Comparison of ENCODE assay signal across 14 mouse cellular contexts in genomic region chr19:47484110-47484509, GRCm38 (mm10). TPM values are rescaled to one million over a fixed set of nuclear protein-coding genes. Genes with fewer than 3 reads are reported as not detected.
A peak's percentile ranks its signal among the peaks of the same experiment; 100 is the strongest.
DNase-seq lines count a peak whose midpoint lies in the region; ATAC-seq and TF ChIP-seq lines count a peak whose summit lies in the region.
"Had no signal": no experiment of that assay in that cellular context is flagged by ENCODE, and none has a peak within 500 bp of the region (broad histone marks: within the 10 kb centered on the region; RNA-seq: fewer than 3 reads in every experiment).

No protein-coding gene starts in this region.

- intact Hi-C loops in heart, postnatal 14 days (cut with DNase I), result no loop called here

- peaks cover 27% of the 10 kb centered on the region for H3K4me1 ChIP-seq in heart, embryonic 12.5 days (replicated peaks)
- H3K4me1 ChIP-seq in kidney, postnatal 0 days (replicated peaks; ENCODE audit: insufficient read depth, low read length), result peaks cover 6% of the 10 kb centered on the region; the same call in 1 of the 2 replicates
- peaks cover 7% of the 10 kb centered on the region; the same call in 1 of the 2 replicates for H3K4me1 ChIP-seq in forebrain, embryonic 16.5 days (replicated peaks; ENCODE audit: control insufficient read depth, insufficient read depth, low read length)

- ATAC-seq in heart, embryonic 12.5 days (ENCODE audit: insufficient number of reproducible peaks, low FRiP score), result no peak
- ATAC-seq in kidney, postnatal 0 days (replicated peaks; ENCODE audit: low FRiP score, low read depth), result 0 out of 2 replicates have a peak, but pooled peaks have one; percentile 25
- ATAC-seq in forebrain, embryonic 16.5 days, result peak; percentile 84
- ATAC-seq in CD4-positive, CD25-positive, alpha-beta regulatory T cell, adult 4 months, result no peak

- H3K27me3 ChIP-seq in heart, embryonic 12.5 days (replicated peaks), result no peaks in the 10 kb centered on the region
- no peaks in the 10 kb centered on the region for H3K27me3 ChIP-seq in kidney, postnatal 0 days (ENCODE audit: insufficient read depth, low read length)
- H3K27me3 ChIP-seq in forebrain, embryonic 16.5 days (replicated peaks; ENCODE audit: control insufficient read depth, insufficient read depth, low read length), result no peaks in the 10 kb centered on the region
- H3K27me3 ChIP-seq: embryonic facial prominence, embryonic 12.5 days; kidney, embryonic 15.5 days; limb, embryonic 13.5 days had no signal

- H3K36me3 ChIP-seq in heart, embryonic 12.5 days, result no peaks in the 10 kb centered on the region
- no peaks in the 10 kb centered on the region for H3K36me3 ChIP-seq in kidney, postnatal 0 days (ENCODE audit: insufficient read depth, low read length)
- H3K36me3 ChIP-seq in forebrain, embryonic 16.5 days (ENCODE audit: control insufficient read depth, insufficient read depth), result no peaks in the 10 kb centered on the region
- H3K36me3 ChIP-seq: embryonic facial prominence, embryonic 12.5 days; G1E; kidney, embryonic 15.5 days; limb, embryonic 13.5 days had no signal

- H3K9ac ChIP-seq in heart, embryonic 12.5 days, result no peak overlapping the region
- no peak overlapping the region for H3K9ac ChIP-seq in kidney, postnatal 0 days (ENCODE audit: low read depth, low read length)
- H3K9ac ChIP-seq in forebrain, embryonic 16.5 days (replicated peaks; ENCODE audit: low read depth, low read length), result no peak overlapping the region
- H3K9ac ChIP-seq: embryonic facial prominence, embryonic 12.5 days; kidney, embryonic 15.5 days; limb, embryonic 13.5 days had no signal

- H3K4me2 ChIP-seq in heart, embryonic 12.5 days, result no peak overlapping the region
- H3K4me2 ChIP-seq in kidney, postnatal 0 days (ENCODE audit: low read length), result no peak overlapping the region
- H3K4me2 ChIP-seq in forebrain, embryonic 16.5 days (ENCODE audit: low read length), result no peak overlapping the region
- H3K4me2 ChIP-seq: embryonic facial prominence, embryonic 12.5 days; kidney, embryonic 15.5 days; limb, embryonic 13.5 days had no signal

- H3K27ac ChIP-seq in heart, embryonic 12.5 days (ENCODE audit: poor library complexity, severe bottlenecking), result peak overlapping the region; percentile 53; the same call in 1 of the 2 replicates
- H3K27ac ChIP-seq in kidney, postnatal 0 days, result no peak overlapping the region
- peak overlapping the region; percentile 14; the same call in 1 of the 2 replicates for H3K27ac ChIP-seq in forebrain, embryonic 16.5 days (ENCODE audit: low read length)
- H3K27ac ChIP-seq: embryonic facial prominence, embryonic 12.5 days; kidney, embryonic 15.5 days; limb, embryonic 13.5 days had no signal

- H3K9me3 ChIP-seq in heart, embryonic 12.5 days (replicated peaks), result peaks cover 9% of the 10 kb centered on the region
- no peaks in the 10 kb centered on the region for H3K9me3 ChIP-seq in kidney, postnatal 0 days (replicated peaks; ENCODE audit: low read length)
- H3K9me3 ChIP-seq in forebrain, embryonic 16.5 days (ENCODE audit: control insufficient read depth, low read length), result peaks cover 4% of the 10 kb centered on the region
- H3K9me3 ChIP-seq: kidney, embryonic 15.5 days had no signal

- no peak for TF ChIP-seq CTCF in kidney, postnatal 0 days (IDR thresholded peaks at IDR 0.05; ENCODE audit: low read depth)

- no peak for DNase-seq in heart, postnatal 14 days
- no peak for DNase-seq in kidney, postnatal 0 days (ENCODE audit: low spot score)
- no peak for DNase-seq in kidney, postnatal 25 days
- DNase-seq in R1 (ENCODE audit: low read depth, low spot score), result peak; percentile 45
- DNase-seq in cerebellum, postnatal 14 days, result no peak
- DNase-seq: adrenal gland, postnatal 10 days; cerebellum, postnatal 25 days had no signal

- WGBS in heart, embryonic 12.5 days, result 89% methylated on average over 3 of the region's 3 CpGs
- 87% methylated on average over 3 of the region's 3 CpGs for WGBS in kidney, postnatal 0 days
- WGBS in forebrain, embryonic 16.5 days, result 78% methylated on average over 3 of the region's 3 CpGs

- H3K4me3 ChIP-seq in heart, embryonic 12.5 days, result no peak overlapping the region
- H3K4me3 ChIP-seq in kidney, postnatal 0 days (replicated peaks; ENCODE audit: low read depth, low read length), result no peak overlapping the region
- H3K4me3 ChIP-seq in forebrain, embryonic 16.5 days (replicated peaks; ENCODE audit: low read length), result no peak overlapping the region
- H3K4me3 ChIP-seq: embryonic facial prominence, embryonic 12.5 days; kidney, embryonic 15.5 days; limb, embryonic 13.5 days had no signal

RNA-seq across cellular contexts. Expression of gene Sh3pxd2a, which starts 19.9 kb away (rescaled TPM):
- polyA plus RNA-seq in heart, embryonic 12.5 days (2016; fragmentation: Nextera tagmentation; extraction: Ambion mirVana), result 6.2 TPM in 2 replicates
- 10 to 100 TPM; 75.2 to 75.9 TPM for total RNA-seq in heart, postnatal 14 days (2021)
- 4.1 TPM in 2 replicates for polyA plus RNA-seq in kidney, postnatal 0 days (2015; fragmentation: Nextera tagmentation; extraction: Ambion mirVana)
- 2.1 and 2.2 TPM in 2 replicates for polyA plus RNA-seq in forebrain, embryonic 16.5 days (2015; fragmentation: Nextera tagmentation; extraction: Ambion mirVana)
- polyA plus RNA-seq in CD4-positive, CD25-positive, alpha-beta regulatory T cell, adult 4 months (2017; shearing (Covaris generic)), result 1 to 10 TPM in 1 of 2 experiments, under 1 TPM in 1; 0.60 to 1.9 TPM
- polyA plus RNA-seq: G1E had no signal

RNA-seq across cellular contexts. Expression of gene Stn1, which starts 53.2 kb away (rescaled TPM):
- 34.2 and 35.3 TPM in 2 replicates for polyA plus RNA-seq in heart, embryonic 12.5 days (2016; fragmentation: Nextera tagmentation; extraction: Ambion mirVana)
- total RNA-seq in heart, postnatal 14 days (2021), result 10 to 100 TPM; 17.3 to 17.8 TPM
- 31.5 and 33.9 TPM in 2 replicates for polyA plus RNA-seq in kidney, postnatal 0 days (2015; fragmentation: Nextera tagmentation; extraction: Ambion mirVana)
- 30.0 and 34.0 TPM in 2 replicates for polyA plus RNA-seq in forebrain, embryonic 16.5 days (2015; fragmentation: Nextera tagmentation; extraction: Ambion mirVana)
- 10 to 100 TPM; 37.8 to 49.1 TPM for polyA plus RNA-seq in CD4-positive, CD25-positive, alpha-beta regulatory T cell, adult 4 months (2017; shearing (Covaris generic))

Comparison
In these comparisons a context has a peak if more than half of its experiments do, and no peak if none do; other contexts are left out.
1. ATAC-seq: peak in kidney, postnatal 0 days (single experiment) and forebrain, embryonic 16.5 days (single experiment); none in heart, embryonic 12.5 days (single experiment) and CD4-positive, CD25-positive, alpha-beta regulatory T cell, adult 4 months (single experiment).